Mouse (Mus musculus): Measurements from ENCODE around the gene Tmem178b.

GRCm38 (mm10) chr6:40121494-40121893 is 248.4 kb downstream of the Tmem178b start:
- TF ChIP-seq HCFC1 (IDR thresholded peaks at IDR 0.05; ENCODE audit: borderline replicate concordance, insufficient read depth, low read length) (no peak), MAFK (IDR thresholded peaks at IDR 0.05; ENCODE audit: insufficient read depth, low read depth, low read length) (no peak), ZNF384 (IDR thresholded peaks at IDR 0.05; ENCODE audit: low read depth, low read length) (no peak), CHD2 (IDR thresholded peaks at IDR 0.05; ENCODE audit: low read depth, low read length) (no peak), ZC3H11A (IDR thresholded peaks at IDR 0.05; ENCODE audit: borderline replicate concordance, low read depth, low read length) (no peak)

Measured in ES-E14 (cell line).